Mouse (Mus musculus): ENCODE measurements at regions not wholly inside any gene's neighbourhood (a gene's known extent, or its start where the extent isn't known, plus 50 kb on each side); places are given as distances from the start of the nearest gene placed in this dataset.

- 82% methylated on average over 3 of the region's 3 CpGs for WGBS
- H3K4me1 ChIP-seq (replicated peaks; ENCODE audit: control insufficient read depth, insufficient read depth, low read length) = no peaks in the 10 kb centered on the region
- H3K27ac ChIP-seq (ENCODE audit: low read length) = no peak overlapping the region
- no peak overlapping the region for H3K4me3 ChIP-seq (ENCODE audit: low read length)
- ATAC-seq (ENCODE audit: low read depth) = no peak
- no peak overlapping the region for H3K9ac ChIP-seq (ENCODE audit: low read length)
- no peak overlapping the region for H3K4me2 ChIP-seq (ENCODE audit: low read depth, low read length)
- no peaks in the 10 kb centered on the region for H3K9me3 ChIP-seq (ENCODE audit: control insufficient read depth, low read length)
- H3K36me3 ChIP-seq (ENCODE audit: control insufficient read depth, insufficient read depth, low read length) = no peaks in the 10 kb centered on the region
- H3K27me3 ChIP-seq (ENCODE audit: control insufficient read depth, insufficient read depth, low read depth, low read length) = no peaks in the 10 kb centered on the region
Observed at GRCm38 (mm10) chr11:90110170-90110569, 77.3 kb upstream of the Gm45716 start.

GRCm38 (mm10) chr11:90112174-90112573 lies 75.3 kb upstream of the Gm45716 start:
- no peaks in the 10 kb centered on the region for H3K9me3 ChIP-seq (ENCODE audit: control insufficient read depth, low read length)
- H3K9ac ChIP-seq (ENCODE audit: low read length) = no peak overlapping the region
- peaks cover 9% of the 10 kb centered on the region for H3K4me1 ChIP-seq (replicated peaks; ENCODE audit: control insufficient read depth, insufficient read depth, low read length)
- H3K27me3 ChIP-seq (ENCODE audit: control insufficient read depth, insufficient read depth, low read depth, low read length) = no peaks in the 10 kb centered on the region
- no peak overlapping the region for H3K4me3 ChIP-seq (ENCODE audit: low read length)
- no peaks in the 10 kb centered on the region for H3K36me3 ChIP-seq (ENCODE audit: control insufficient read depth, insufficient read depth, low read length)
- ATAC-seq (ENCODE audit: low read depth) = no peak
- no peak overlapping the region for H3K4me2 ChIP-seq (ENCODE audit: low read depth, low read length)
- H3K27ac ChIP-seq (ENCODE audit: low read length) = no peak overlapping the region
- WGBS = 82% methylated on average over 7 of the region's 7 CpGs

- Histone ChIP-seq H3K4me3 (ENCODE audit: low read length) (no peak overlapping the region), H3K9ac (ENCODE audit: low read length) (no peak overlapping the region), H3K36me3 (ENCODE audit: control insufficient read depth, insufficient read depth, low read length) (no peaks in the 10 kb centered on the region), H3K9me3 (ENCODE audit: control insufficient read depth, low read length) (no peaks in the 10 kb centered on the region), H3K4me1 (replicated peaks; ENCODE audit: control insufficient read depth, insufficient read depth, low read length) (peaks cover 18% of the 10 kb centered on the region), H3K27me3 (ENCODE audit: control insufficient read depth, insufficient read depth, low read depth, low read length) (no peaks in the 10 kb centered on the region), H3K27ac (ENCODE audit: low read length) (peak overlapping the region; percentile 81), H3K4me2 (ENCODE audit: low read depth, low read length) (peak overlapping the region; percentile 20)
- whole genome bisulfite sequencing = 12% methylated on average over 20 of the region's 20 CpGs
- peak; percentile 57 for ATAC-seq (ENCODE audit: low read depth)
Observed at GRCm38 (mm10) chr11:90116676-90117663, 70.5 kb upstream of the Gm45716 start.

GRCm38 (mm10) chr11:90117664-90118295 lies 69.7 kb upstream of the Gm45716 start:
- Histone ChIP-seq H3K4me2 (ENCODE audit: low read depth, low read length) (peak overlapping the region; percentile 20), H3K4me1 (replicated peaks; ENCODE audit: control insufficient read depth, insufficient read depth, low read length) (peaks cover 19% of the 10 kb centered on the region), H3K36me3 (ENCODE audit: control insufficient read depth, insufficient read depth, low read length) (no peaks in the 10 kb centered on the region), H3K9me3 (ENCODE audit: control insufficient read depth, low read length) (no peaks in the 10 kb centered on the region), H3K27ac (ENCODE audit: low read length) (peak overlapping the region; percentile 81), H3K27me3 (ENCODE audit: control insufficient read depth, insufficient read depth, low read depth, low read length) (no peaks in the 10 kb centered on the region), H3K9ac (ENCODE audit: low read length) (no peak overlapping the region), H3K4me3 (ENCODE audit: low read length) (no peak overlapping the region)
- WGBS = 28% methylated on average over 5 of the region's 5 CpGs
- ATAC-seq (ENCODE audit: low read depth) = peak; percentile 24

GRCm38 (mm10) chr11:90121902-90122301 lies 65.6 kb upstream of the Gm45716 start:
- Histone ChIP-seq H3K27ac (ENCODE audit: low read length) (peak overlapping the region; percentile 84), H3K36me3 (ENCODE audit: control insufficient read depth, insufficient read depth, low read length) (no peaks in the 10 kb centered on the region), H3K9ac (ENCODE audit: low read length) (no peak overlapping the region), H3K4me2 (ENCODE audit: low read depth, low read length) (no peak overlapping the region), H3K4me3 (ENCODE audit: low read length) (no peak overlapping the region), H3K9me3 (ENCODE audit: control insufficient read depth, low read length) (no peaks in the 10 kb centered on the region), H3K4me1 (replicated peaks; ENCODE audit: control insufficient read depth, insufficient read depth, low read length) (peaks cover 14% of the 10 kb centered on the region), H3K27me3 (ENCODE audit: control insufficient read depth, insufficient read depth, low read depth, low read length) (no peaks in the 10 kb centered on the region)
- WGBS = 17% methylated on average over 3 of the region's 3 CpGs
- peak; percentile 85 for ATAC-seq (ENCODE audit: low read depth)

- Histone ChIP-seq H3K4me1 (replicated peaks; ENCODE audit: control insufficient read depth, insufficient read depth, low read length) (peaks cover 8% of the 10 kb centered on the region; the same call in 1 of the 2 replicates), H3K9ac (ENCODE audit: low read length) (no peak overlapping the region), H3K27ac (ENCODE audit: low read length) (peak overlapping the region; percentile 84), H3K27me3 (ENCODE audit: control insufficient read depth, insufficient read depth, low read depth, low read length) (no peaks in the 10 kb centered on the region), H3K4me3 (ENCODE audit: low read length) (no peak overlapping the region), H3K36me3 (ENCODE audit: control insufficient read depth, insufficient read depth, low read length) (no peaks in the 10 kb centered on the region), H3K9me3 (ENCODE audit: control insufficient read depth, low read length) (no peaks in the 10 kb centered on the region), H3K4me2 (ENCODE audit: low read depth, low read length) (no peak overlapping the region)
- peak; percentile 73 for ATAC-seq (ENCODE audit: low read depth)
- WGBS = 60% methylated on average over 3 of the region's 3 CpGs
Observed at GRCm38 (mm10) chr11:90122709-90123108, 64.8 kb upstream of the Gm45716 start.

- Histone ChIP-seq H3K4me1 (replicated peaks; ENCODE audit: control insufficient read depth, insufficient read depth, low read length) (0 out of 2 replicates have a peak, but pooled peaks cover 2% of the 10 kb centered on the region), H3K4me3 (ENCODE audit: low read length) (no peak overlapping the region), H3K4me2 (ENCODE audit: low read depth, low read length) (no peak overlapping the region), H3K9me3 (ENCODE audit: control insufficient read depth, low read length) (no peaks in the 10 kb centered on the region), H3K9ac (ENCODE audit: low read length) (no peak overlapping the region), H3K36me3 (ENCODE audit: control insufficient read depth, insufficient read depth, low read length) (no peaks in the 10 kb centered on the region), H3K27ac (ENCODE audit: low read length) (no peak overlapping the region), H3K27me3 (ENCODE audit: control insufficient read depth, insufficient read depth, low read depth, low read length) (no peaks in the 10 kb centered on the region)
- WGBS = 63% methylated on average over 5 of the region's 5 CpGs
- ATAC-seq (ENCODE audit: low read depth) = no peak
Observed at GRCm38 (mm10) chr11:90123851-90124250, 63.6 kb upstream of the Gm45716 start.

GRCm38 (mm10) chr11:90126289-90126688 lies 61.2 kb upstream of the Gm45716 start:
- H3K9ac ChIP-seq (ENCODE audit: low read length) = no peak overlapping the region
- H3K4me3 ChIP-seq (ENCODE audit: low read length) = no peak overlapping the region
- WGBS = 58% methylated on average over 4 of the region's 4 CpGs
- no peak overlapping the region for H3K4me2 ChIP-seq (ENCODE audit: low read depth, low read length)
- peaks cover 13% of the 10 kb centered on the region; the same call in 1 of the 2 replicates for H3K4me1 ChIP-seq (replicated peaks; ENCODE audit: control insufficient read depth, insufficient read depth, low read length)
- no peak for ATAC-seq (ENCODE audit: low read depth)
- H3K9me3 ChIP-seq (ENCODE audit: control insufficient read depth, low read length) = no peaks in the 10 kb centered on the region
- no peaks in the 10 kb centered on the region for H3K27me3 ChIP-seq (ENCODE audit: control insufficient read depth, insufficient read depth, low read depth, low read length)
- no peaks in the 10 kb centered on the region for H3K36me3 ChIP-seq (ENCODE audit: control insufficient read depth, insufficient read depth, low read length)
- no peak overlapping the region for H3K27ac ChIP-seq (ENCODE audit: low read length)

- no peaks in the 10 kb centered on the region for H3K9me3 ChIP-seq (ENCODE audit: control insufficient read depth, low read length)
- no peak overlapping the region for H3K9ac ChIP-seq (ENCODE audit: low read length)
- peaks cover 11% of the 10 kb centered on the region; the same call in 1 of the 2 replicates for H3K4me1 ChIP-seq (replicated peaks; ENCODE audit: control insufficient read depth, insufficient read depth, low read length)
- H3K4me2 ChIP-seq (ENCODE audit: low read depth, low read length) = no peak overlapping the region
- no peaks in the 10 kb centered on the region for H3K27me3 ChIP-seq (ENCODE audit: control insufficient read depth, insufficient read depth, low read depth, low read length)
- no peaks in the 10 kb centered on the region for H3K36me3 ChIP-seq (ENCODE audit: control insufficient read depth, insufficient read depth, low read length)
- H3K4me3 ChIP-seq (ENCODE audit: low read length) = no peak overlapping the region
- ATAC-seq (ENCODE audit: low read depth) = no peak
- peak overlapping the region; percentile 54; the same call in 1 of the 2 replicates for H3K27ac ChIP-seq (ENCODE audit: low read length)
- 80% methylated on average over 7 of the region's 7 CpGs for WGBS
Observed at GRCm38 (mm10) chr11:90128865-90129415, 58.5 kb upstream of the Gm45716 start.
